Mouse (Mus musculus) ES-E14 (cell line): Measurements from ENCODE around the gene Gdap1l1. TPM values are rescaled to one million over a fixed set of nuclear protein-coding genes. Genes with fewer than 3 reads are reported as not detected.
A peak's percentile ranks its signal among the peaks of the same experiment; 100 is the strongest.

ENCODE experiments used
- DNase-seq: peaks from one replicate; pipeline ENCODE4 v3.0.0-alpha.2; 2013; ENCODE audit warnings: low read depth, low spot score
- H3K27ac ChIP-seq: 2 replicates; pipeline ENCODE4 v1.5.1; 2012; ENCODE audit warnings: low read depth, mild to moderate bottlenecking, low read length, moderate library complexity, mixed read lengths; ENCODE audit not compliant: poor library complexity, insufficient read depth, severe bottlenecking
- H3K36me3 ChIP-seq: 2 replicates; pipeline ENCODE4 v1.6.1; 2012; ENCODE audit warnings: mild to moderate bottlenecking, low read length, moderate library complexity, mixed read lengths; ENCODE audit not compliant: control insufficient read depth, poor library complexity, insufficient read depth, severe bottlenecking
- H3K4me1 ChIP-seq, 2 experiments: fragments of 150-350 bp in 1 of 2; sonication (generic) in 1 of 2; 2 replicates each; pipeline ENCODE4 v1.6.1; 2012; ENCODE audit warnings: low read length in 2 of 2, mild to moderate bottlenecking in 1 of 2, mixed read lengths in 1 of 2; ENCODE audit not compliant: control insufficient read depth in 2 of 2, insufficient read depth in 2 of 2, poor library complexity in 1 of 2
- H3K4me3 ChIP-seq, 2 experiments: fragments of 150-350 bp in 1 of 2; sonication (generic) in 1 of 2; 2 replicates each; pipeline ENCODE4 v1.5.1; 2012; ENCODE audit warnings: low read length in 2 of 2, low read depth in 1 of 2, mild to moderate bottlenecking in 1 of 2, mixed read lengths in 1 of 2; ENCODE audit not compliant: insufficient read depth in 1 of 2, poor library complexity in 1 of 2, severe bottlenecking in 1 of 2
- H3K9ac ChIP-seq: 2 replicates; pipeline ENCODE4 v1.6.1; 2012; ENCODE audit warnings: low read depth, mild to moderate bottlenecking, low read length, mixed read lengths; ENCODE audit not compliant: poor library complexity, insufficient read depth, severe bottlenecking
- H3K9me3 ChIP-seq: fragments of 150-350 bp; sonication (generic); 2 replicates; pipeline ENCODE4 v1.6.1; 2012; ENCODE audit warnings: low read depth, mild to moderate bottlenecking, low read length; ENCODE audit not compliant: control insufficient read depth, insufficient read depth
- CHD2 ChIP-seq: IDR thresholded peaks from 2 replicates; pipeline ENCODE4 v1.6.1; 2014; ENCODE audit warnings: mild to moderate bottlenecking, low read depth, low read length, inconsistent platforms
- HCFC1 ChIP-seq: IDR thresholded peaks from 2 replicates; pipeline ENCODE4 v1.6.1; 2012; ENCODE audit warnings: low read length, inconsistent platforms, borderline replicate concordance; ENCODE audit not compliant: insufficient read depth
- MAFK ChIP-seq: IDR thresholded peaks from 2 replicates; pipeline ENCODE4 v1.6.1; 2014; ENCODE audit warnings: mild to moderate bottlenecking, low read depth, low read length, inconsistent platforms; ENCODE audit not compliant: insufficient read depth
- ZC3H11A ChIP-seq: IDR thresholded peaks from 2 replicates; pipeline ENCODE4 v1.6.1; 2012; ENCODE audit warnings: low read depth, mild to moderate bottlenecking, inconsistent platforms, low read length, borderline replicate concordance
- ZNF384 ChIP-seq: IDR thresholded peaks from 2 replicates; pipeline ENCODE4 v1.6.1; 2012; ENCODE audit warnings: low read depth, low read length, inconsistent platforms
- in situ Hi-C, 2 experiments: fragments of 600-800 bp; cut with MboI; formaldehyde crosslinking; loops; one replicate each; pipeline ENCODE4 v1.15.1; 2025; ENCODE audit warnings: low sequenced_read_pairs in 2 of 2, inconsistent platforms in 1 of 2; ENCODE audit not compliant: unreplicated experiment in 2 of 2
- total RNA-seq: library from RNA; depleted of rRNA; stranded (reverse); fragments of 300-350 nt; gene quantifications from 2 replicates; pipeline ENCODE4 v1.2.3, GENCODE M21; 2012; rRNA removed

The Gdap1l1 gene
- total RNA-seq, 1 experiment: 1.1 TPM

DNA sequence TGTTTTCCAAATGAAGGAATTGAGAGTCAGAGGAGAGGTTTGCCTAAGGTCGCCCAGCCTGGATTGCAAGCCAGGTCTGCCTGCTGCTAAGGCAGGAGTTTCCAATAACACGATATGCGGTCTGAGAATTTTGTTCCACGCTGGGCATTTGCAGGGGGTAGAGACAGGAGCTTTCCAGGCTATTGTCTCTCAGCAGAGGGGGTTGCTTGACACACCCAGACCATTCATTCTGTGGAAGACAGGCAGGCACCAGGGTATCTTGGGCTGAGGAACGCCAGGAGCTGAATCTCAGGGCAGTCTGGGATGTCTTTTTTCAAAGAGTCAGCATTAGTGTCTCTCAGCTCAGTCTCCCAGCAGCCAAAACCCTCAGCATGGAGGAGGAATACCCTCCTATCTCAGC is 54.8 kb downstream of the Gdap1l1 start:
- Histone ChIP-seq H3K9ac (no peak overlapping the region), H3K27ac (peak overlapping the region; percentile 20; the same call in 1 of the 2 replicates), H3K9me3 (no peaks in the 10 kb centered on the region), H3K4me1 (peaks cover 12 to 14% of the 10 kb centered on the region in 2 experiments), H3K4me3 (no peak overlapping the region), H3K36me3 (no peaks in the 10 kb centered on the region)
- TF ChIP-seq ZC3H11A: no peak
- no peak for TF ChIP-seq ZNF384
- TF ChIP-seq HCFC1: no peak
- TF ChIP-seq CHD2: no peak
- no peak for TF ChIP-seq MAFK
- in situ Hi-C loops: no loop called here
- DNase-seq: no peak

DNA sequence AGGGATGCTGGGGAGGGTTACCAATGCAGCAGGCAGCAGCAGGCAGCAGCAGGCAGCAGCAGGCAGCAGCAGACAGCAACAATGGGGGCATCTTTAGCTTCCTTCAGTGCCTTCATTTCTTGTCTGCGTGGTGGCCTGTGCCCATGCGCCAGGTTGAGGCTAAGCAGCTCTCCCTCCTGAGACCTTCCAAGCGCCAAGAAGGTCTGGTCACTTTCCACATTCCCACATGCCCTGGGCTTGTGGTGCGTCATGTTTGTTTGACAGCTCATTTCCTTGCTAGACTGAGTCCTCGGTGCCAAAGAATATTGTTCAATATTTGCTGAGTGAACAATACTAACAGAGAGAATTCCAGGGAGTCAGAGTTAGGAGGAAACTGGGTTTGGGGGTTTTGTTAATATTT is 55.7 kb downstream of the Gdap1l1 start:
- Histone ChIP-seq H3K27ac (no peak overlapping the region), H3K9ac (no peak overlapping the region), H3K4me3 (no peak overlapping the region), H3K36me3 (no peaks in the 10 kb centered on the region), H3K9me3 (no peaks in the 10 kb centered on the region), H3K4me1 (peaks cover 12 to 14% of the 10 kb centered on the region in 2 experiments)
- in situ Hi-C loops: no loop called here
- TF ChIP-seq CHD2: no peak
- no peak for TF ChIP-seq ZNF384
- no peak for TF ChIP-seq ZC3H11A
- no peak for TF ChIP-seq HCFC1
- no peak for TF ChIP-seq MAFK
- DNase-seq: no peak

DNA sequence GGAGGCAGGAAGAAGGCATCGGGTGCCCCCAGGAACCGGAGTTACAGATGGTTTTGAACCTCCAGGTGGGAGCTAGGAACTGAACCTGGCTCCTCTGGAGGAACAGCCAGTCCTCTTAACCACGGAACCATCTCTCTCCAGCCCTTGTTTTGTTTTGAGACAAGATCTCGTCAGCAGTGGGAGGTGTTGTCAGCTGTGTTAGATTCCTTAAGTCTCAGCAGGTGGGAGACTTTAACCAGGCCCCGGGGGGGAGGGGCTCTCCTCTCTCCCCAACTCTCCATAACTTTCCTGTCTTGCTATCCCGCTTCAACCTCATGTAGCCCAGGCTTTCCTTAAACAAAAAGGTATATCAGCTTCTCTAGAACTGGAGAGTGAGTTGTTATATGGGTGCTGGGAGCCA is 56.2 kb downstream of the Gdap1l1 start:
- TF ChIP-seq ZC3H11A (no peak), CHD2 (no peak), ZNF384 (no peak), HCFC1 (no peak), MAFK (no peak)
- DNase-seq: no peak
- H3K27ac ChIP-seq: no peak overlapping the region
- no peaks in the 10 kb centered on the region for H3K36me3 ChIP-seq
- no peak overlapping the region for H3K9ac ChIP-seq
- peaks cover 13 to 14% of the 10 kb centered on the region in 2 experiments for H3K4me1 ChIP-seq
- in situ Hi-C loops: no loop called here
- no peak overlapping the region for H3K4me3 ChIP-seq
- no peaks in the 10 kb centered on the region for H3K9me3 ChIP-seq

DNA sequence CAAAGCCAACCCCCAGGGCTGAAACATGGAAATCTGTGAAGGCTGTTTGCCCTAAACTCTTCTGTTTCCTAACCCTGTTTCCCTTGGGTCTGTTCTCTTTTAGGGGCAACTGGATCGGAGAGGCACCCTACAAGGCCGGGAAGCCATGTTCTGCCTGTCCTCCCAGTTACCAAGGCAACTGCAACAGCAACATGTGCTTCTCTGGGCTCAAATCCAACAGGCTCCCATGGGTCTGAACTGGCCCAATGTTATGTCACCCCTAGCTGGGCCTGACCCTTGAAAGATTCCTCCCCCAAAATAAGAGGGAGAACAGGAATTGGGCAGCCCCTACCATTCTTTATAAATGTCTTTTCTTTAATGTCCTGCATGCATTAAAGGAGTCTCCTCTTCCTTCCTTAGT is 63.9 kb downstream of the Gdap1l1 start:
- H3K9me3 ChIP-seq: no peaks in the 10 kb centered on the region
- no peak overlapping the region for H3K4me3 ChIP-seq
- in situ Hi-C loops: no loop called here
- H3K9ac ChIP-seq: no peak overlapping the region
- H3K27ac ChIP-seq: no peak overlapping the region
- no peaks in the 10 kb centered on the region for H3K36me3 ChIP-seq
- DNase-seq: no peak
- TF ChIP-seq ZNF384 (no peak), HCFC1 (no peak), MAFK (no peak), ZC3H11A (no peak), CHD2 (no peak)
- peaks cover 0 to 4% of the 10 kb centered on the region in 2 experiments; a peak in 1 of 4 replicates for H3K4me1 ChIP-seq

DNA sequence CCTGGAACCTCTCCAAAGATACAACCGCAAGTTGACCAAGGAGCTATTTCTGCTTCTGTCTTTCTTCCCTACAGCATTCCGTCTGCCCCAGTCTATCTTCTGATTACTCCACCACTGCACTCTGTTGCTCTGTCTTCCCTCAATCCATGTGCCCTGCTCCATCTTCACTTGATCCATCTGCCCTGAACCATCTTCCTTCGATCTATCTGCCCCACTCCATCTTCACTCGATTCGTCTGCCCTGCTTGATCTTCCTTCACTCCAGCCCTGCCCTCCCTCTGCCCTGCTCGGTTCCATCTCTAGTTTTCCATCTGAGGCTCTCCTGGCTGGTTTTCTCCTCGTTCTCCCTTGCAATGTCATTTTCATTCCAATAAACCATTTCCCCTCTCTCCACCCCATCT is 64.9 kb downstream of the Gdap1l1 start:
- Histone ChIP-seq H3K4me1 (peaks cover 0 to 4% of the 10 kb centered on the region in 2 experiments; a peak in 1 of 4 replicates), H3K9me3 (no peaks in the 10 kb centered on the region), H3K9ac (no peak overlapping the region), H3K27ac (no peak overlapping the region), H3K4me3 (peak overlapping the region in 1 of 2 experiments; percentile 55; a peak in 1 of 4 replicates), H3K36me3 (no peaks in the 10 kb centered on the region)
- in situ Hi-C loops: no loop called here
- 0 out of 2 replicates have a peak, but pooled peaks have one; percentile 33 for TF ChIP-seq HCFC1
- no peak for TF ChIP-seq ZNF384
- no peak for DNase-seq

Other genes starting within 250 kb of the Gdap1l1 start
- gene Tox2, start 235.4 kb upstream of the Gdap1l1 start, total RNA-seq: 0.26 and 0.36 TPM in 2 replicates
- 3.0 and 7.7 TPM in 2 replicates for gene Jph2, start 40.5 kb upstream of the Gdap1l1 start, total RNA-seq
- 31.5 and 42.0 TPM in 2 replicates for gene Oser1, start 13.8 kb upstream of the Gdap1l1 start, total RNA-seq
- 23.4 and 29.8 TPM in 2 replicates for gene Fitm2, start 34.2 kb downstream of the Gdap1l1 start, total RNA-seq
- gene R3hdml, start 53.8 kb downstream of the Gdap1l1 start, total RNA-seq: 4.4 and 5.7 TPM in 2 replicates
- gene Hnf4a, start 68.3 kb downstream of the Gdap1l1 start, total RNA-seq: 0.90 and 1.1 TPM in 2 replicates
- gene Ttpal, start 163.8 kb downstream of the Gdap1l1 start, total RNA-seq: 5.4 and 7.8 TPM in 2 replicates
- gene Serinc3, start 206.7 kb downstream of the Gdap1l1 start, total RNA-seq: 59.3 and 62.0 TPM in 2 replicates
- 13.2 and 14.8 TPM in 2 replicates for gene Pkig, start 219.9 kb downstream of the Gdap1l1 start, total RNA-seq